Mouse (Mus musculus) limb, embryonic 14.5 days (tissue): ENCODE results near the gene Gm7257. TPM values are rescaled to one million over a fixed set of nuclear protein-coding genes. Genes with fewer than 3 reads are reported as not detected.

ENCODE experiments used
- ATAC-seq: fragments of 200-750 bp; cut with Nextera tagmentation; 2 replicates; pipeline ENCODE4 v1.8.0; 2017; ENCODE audit warnings: low read depth, moderate number of reproducible peaks, moderate TSS enrichment; ENCODE audit not compliant: low FRiP score
- DNase-seq: peaks from one replicate; pipeline ENCODE4 v3.0.0-alpha.2; 2015; ENCODE audit warnings: low spot score
- H3K27ac ChIP-seq: fragments of 300-500 bp; sonication (generic); replicated peaks from 2 replicates; pipeline ENCODE4 v1.5.1; 2014; ENCODE audit warnings: low read depth, mild to moderate bottlenecking, low read length, moderate library complexity, mixed read lengths
- H3K27me3 ChIP-seq: fragments of 300-500 bp; sonication (generic); 2 replicates; pipeline ENCODE4 v1.6.1; 2014; ENCODE audit warnings: low read length, mixed read lengths; ENCODE audit not compliant: control insufficient read depth, insufficient read depth
- H3K36me3 ChIP-seq: fragments of 300-500 bp; sonication (generic); 2 replicates; pipeline ENCODE4 v1.6.1; 2014; ENCODE audit warnings: mild to moderate bottlenecking, low read length, moderate library complexity, mixed read lengths; ENCODE audit not compliant: control insufficient read depth, insufficient read depth
- H3K4me1 ChIP-seq: fragments of 300-500 bp; sonication (generic); 2 replicates; pipeline ENCODE4 v1.6.1; 2014; ENCODE audit warnings: antibody characterized with exemption, low read length, mixed read lengths; ENCODE audit not compliant: control insufficient read depth, insufficient read depth
- H3K4me2 ChIP-seq: fragments of 300-500 bp; sonication (generic); replicated peaks from 2 replicates; pipeline ENCODE4 v1.6.1; 2014; ENCODE audit warnings: low read depth, mild to moderate bottlenecking, low read length, moderate library complexity; ENCODE audit not compliant: severe bottlenecking
- H3K4me3 ChIP-seq: fragments of 300-500 bp; sonication (generic); replicated peaks from 2 replicates; pipeline ENCODE4 v1.5.1; 2014; ENCODE audit warnings: low read length
- H3K9ac ChIP-seq: fragments of 300-500 bp; sonication (generic); 2 replicates; pipeline ENCODE4 v1.6.1; 2014; ENCODE audit warnings: mild to moderate bottlenecking, low read depth, low read length, moderate library complexity; ENCODE audit not compliant: severe bottlenecking
- H3K9me3 ChIP-seq: fragments of 300-500 bp; sonication (generic); 2 replicates; pipeline ENCODE4 v1.6.1; 2016; ENCODE audit warnings: low read length; ENCODE audit not compliant: control insufficient read depth
- POLR2A ChIP-seq: fragments of 200-500 bp; IDR thresholded peaks from 2 replicates; pipeline ENCODE4 v1.8.0; 2012; ENCODE audit warnings: inconsistent platforms, mild to moderate bottlenecking, moderate library complexity, borderline replicate concordance; ENCODE audit not compliant: insufficient read depth, insufficient read length; ENCODE audit errors: extremely low read depth
- WGBS: fragments of 180-500 bp; shearing (Covaris S2); extraction: QIAGEN DNeasy Blood & Tissue Kit; methylation state at CpG from one replicate; pipeline ENCODE4 v1.1.7; 2014; 5-methylcytosine and 5-hydroxymethylcytosine counted together
- polyA plus RNA-seq, 2 experiments: library from polyadenylated mRNA; depleted of rRNA in 1 of 2; stranded (reverse) in 1 of 2; unstranded in 1 of 2; fragments of >200 nt; fragmentation: Nextera tagmentation in 1 of 2; extraction: Ambion mirVana in 1 of 2; gene quantifications; 2 replicates each; pipeline versions ENCODE4 v1.2.1 to v1.2.3; 2012 to 2014

Gm7257 gene
- polyA plus RNA-seq (2012; rRNA removed) (not detected in 2 replicates), polyA plus RNA-seq (2014; fragmentation: Nextera tagmentation; extraction: Ambion mirVana) (not detected in 2 replicates)

DNA sequence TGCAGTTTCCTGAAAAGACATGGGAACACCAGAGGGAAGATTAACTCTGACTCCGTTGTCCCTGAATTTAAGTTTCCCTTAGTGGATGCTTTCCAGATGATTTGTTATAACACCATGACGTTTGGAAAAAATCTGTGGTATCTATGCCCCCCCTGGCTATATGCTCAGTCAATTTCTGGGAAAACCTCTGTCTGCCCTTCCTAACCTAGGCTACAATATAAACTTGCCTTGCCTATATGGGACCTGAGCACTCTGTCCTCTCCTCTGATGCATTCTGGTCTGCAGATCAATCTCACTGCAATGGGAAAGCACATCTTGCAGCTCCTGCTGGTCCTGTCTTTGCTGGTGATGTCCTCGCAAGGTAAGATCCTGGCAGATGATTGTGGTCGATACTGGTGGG, at the start of gene Gm7257:
Gm7257 (plus strand) TSS at position 301 of the 400 bp plus-strand sequence.
- 83% methylated on average over 4 of the region's 4 CpGs for WGBS
- TF ChIP-seq POLR2A, result no peak
- no peak within 1 kb of the TSS for H3K9ac ChIP-seq
- H3K4me3 ChIP-seq, result no peak within 1 kb of the TSS
- DNase-seq, result no peak
- H3K27ac ChIP-seq, result no peak within 1 kb of the TSS
- H3K36me3 ChIP-seq, result no peaks in the 10 kb centered on the region
- H3K27me3 ChIP-seq, result no peaks in the 10 kb centered on the region
- H3K4me1 ChIP-seq, result no peaks in the 10 kb centered on the region
- H3K9me3 ChIP-seq, result no peaks in the 10 kb centered on the region
- no peak within 1 kb of the TSS for H3K4me2 ChIP-seq
- ATAC-seq, result no peak

GRCm38 (mm10) chr9:36402991-36403390, 28.7 kb upstream of the Gm7257 start:
- no peak overlapping the region for H3K4me3 ChIP-seq
- no peak overlapping the region for H3K4me2 ChIP-seq
- no peaks in the 10 kb centered on the region for H3K36me3 ChIP-seq
- ATAC-seq (no peak), DNase-seq (no peak)
- 47% methylated on average over 2 of the region's 2 CpGs for WGBS
- H3K9me3 ChIP-seq, result no peaks in the 10 kb centered on the region
- no peaks in the 10 kb centered on the region for H3K27me3 ChIP-seq
- no peak overlapping the region for H3K9ac ChIP-seq
- TF ChIP-seq POLR2A, result no peak
- no peaks in the 10 kb centered on the region for H3K4me1 ChIP-seq
- no peak overlapping the region for H3K27ac ChIP-seq

DNA sequence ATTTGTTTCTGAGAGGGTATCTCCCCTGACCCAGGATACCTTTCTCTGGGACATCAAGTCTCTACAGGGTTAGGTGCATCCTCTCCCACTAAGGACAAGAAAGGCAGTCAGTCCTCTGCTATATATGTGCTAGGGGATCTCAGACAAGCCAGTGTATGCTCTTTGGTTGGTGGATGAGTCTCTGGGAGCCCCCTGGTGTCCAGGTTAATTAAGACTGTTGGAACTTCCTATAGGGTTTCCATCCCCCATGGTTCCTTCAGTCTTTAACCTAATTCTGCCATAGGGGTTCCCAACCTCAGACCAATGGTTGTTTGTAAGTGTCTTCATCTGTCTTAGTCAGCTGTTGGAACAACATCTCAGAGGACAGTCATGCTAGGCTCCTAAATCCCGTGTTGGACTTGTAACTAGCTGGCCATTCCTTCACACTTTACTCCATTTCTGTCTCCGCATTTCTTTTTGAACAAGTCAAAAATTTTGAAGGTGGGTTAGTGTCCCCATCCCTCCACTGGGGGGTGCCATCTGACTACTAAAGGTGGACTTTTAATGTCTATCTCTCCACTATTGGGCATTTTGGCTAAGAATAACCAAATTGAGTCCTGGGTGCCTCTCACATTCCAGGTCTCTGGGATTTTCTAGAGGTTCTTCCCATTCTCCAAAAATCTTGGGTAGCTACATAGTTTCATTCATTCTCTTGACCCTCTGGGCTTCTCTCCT, 3.5 kb downstream of the Gm7257 start:
- Histone ChIP-seq H3K9me3 (no peaks in the 10 kb centered on the region), H3K4me3 (no peak overlapping the region), H3K27ac (no peak overlapping the region), H3K4me2 (no peak overlapping the region), H3K4me1 (no peaks in the 10 kb centered on the region), H3K36me3 (no peaks in the 10 kb centered on the region), H3K9ac (no peak overlapping the region), H3K27me3 (no peaks in the 10 kb centered on the region)
- ATAC-seq, result no peak
- DNase-seq, result no peak
- no peak for TF ChIP-seq POLR2A
- 40% methylated on average over 2 of the region's 2 CpGs for WGBS

DNA sequence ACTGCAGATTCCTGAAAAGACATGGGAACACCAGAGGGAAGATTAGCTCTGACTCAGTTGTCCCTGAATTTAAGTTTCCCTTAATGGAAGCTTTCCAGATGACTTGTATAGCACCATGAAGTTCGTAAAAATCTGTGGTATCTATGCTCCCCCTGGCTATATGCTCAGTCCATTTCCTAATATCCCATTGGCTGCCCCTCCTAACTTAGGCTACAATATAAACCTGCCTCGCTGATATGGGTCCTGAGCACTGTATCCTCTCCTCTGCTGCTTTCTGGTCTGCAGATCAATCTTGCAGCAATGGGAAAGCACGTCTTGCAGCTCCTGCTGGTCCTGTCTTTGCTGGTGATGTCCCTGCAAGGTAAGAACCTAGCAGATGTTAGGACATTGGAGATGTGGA, 43.7 kb downstream of the Gm7257 start, which contains the start of gene Gm9513:
Gm9513 (plus strand) TSS at position 301 of the 400 bp plus-strand sequence.
- no peak within 1 kb of the TSS for H3K27ac ChIP-seq
- WGBS, result 59% methylated on average over 3 of the region's 3 CpGs
- TF ChIP-seq POLR2A, result no peak

More for the DNA sequence above, 43.7 kb downstream of the Gm7257 start, which contains the start of gene Gm9513:
- Histone ChIP-seq H3K4me3 (no peak within 1 kb of the TSS), H3K27me3 (no peaks in the 10 kb centered on the region), H3K4me1 (no peaks in the 10 kb centered on the region), H3K4me2 (no peak within 1 kb of the TSS), H3K9me3 (no peaks in the 10 kb centered on the region), H3K36me3 (no peaks in the 10 kb centered on the region), H3K9ac (no peak within 1 kb of the TSS)
- DNase-seq, result no peak
- no peak for ATAC-seq

Other genes with a start within 250 kb of the Gm7257 start
- gene Gm9513, start 43.8 kb downstream of the Gm7257 start, polyA plus RNA-seq (2012; rRNA removed), result not detected in 2 replicates
- gene Gm9513, start 43.8 kb downstream of the Gm7257 start, polyA plus RNA-seq (2014; fragmentation: Nextera tagmentation; extraction: Ambion mirVana), result not detected in 2 replicates
- not detected in 2 replicates for gene Gm5615, start 110.1 kb downstream of the Gm7257 start, polyA plus RNA-seq (2012; rRNA removed)
- gene Gm5615, start 110.1 kb downstream of the Gm7257 start, polyA plus RNA-seq (2014; fragmentation: Nextera tagmentation; extraction: Ambion mirVana), result not detected in 2 replicates
- gene Gm17689, start 150.8 kb downstream of the Gm7257 start, polyA plus RNA-seq (2012; rRNA removed), result not detected in 2 replicates
- not detected in 2 replicates for gene Gm17689, start 150.8 kb downstream of the Gm7257 start, polyA plus RNA-seq (2014; fragmentation: Nextera tagmentation; extraction: Ambion mirVana)
- not detected in 2 replicates for gene A630095E13Rik, start 211.5 kb downstream of the Gm7257 start, polyA plus RNA-seq (2012; rRNA removed)
- gene A630095E13Rik, start 211.5 kb downstream of the Gm7257 start, polyA plus RNA-seq (2014; fragmentation: Nextera tagmentation; extraction: Ambion mirVana), result not detected in 2 replicates